Mouse (Mus musculus) heart, adult 2 months (tissue): ENCODE results near the gene Ssbp4.
A peak's percentile ranks its signal among the peaks of the same experiment; 100 is the strongest.

Experiments
- CTCF ChIP-seq: fragments of 200-600 bp; IDR thresholded peaks from 2 replicates; pipeline ENCODE4 v1.8.1; 2022; ENCODE audit warnings: antibody characterized with exemption, mild to moderate bottlenecking, moderate library complexity
- POLR2A ChIP-seq: fragments of 200-500 bp; IDR thresholded peaks from 2 replicates; pipeline ENCODE4 v1.6.1; 2011; ENCODE audit warnings: mild to moderate bottlenecking, low read depth, low read length, control low read depth; ENCODE audit not compliant: insufficient read depth

GRCm38 (mm10) chr8:70607898-70608748 lies 549 bp downstream of the Ssbp4 start:
- no peak for TF ChIP-seq CTCF
- peak; percentile 56 for TF ChIP-seq POLR2A
